Mouse (Mus musculus) bone marrow macrophage, adult 2 months (primary cell): ENCODE measurements around the gene Lsp1. TPM values are rescaled to one million over a fixed set of nuclear protein-coding genes. Genes with fewer than 3 reads are reported as not detected.

Experiments
- H3K27ac ChIP-seq: 2 replicates; pipeline ENCODE4 v1.5.1; 2012; ENCODE audit warnings: low read depth, low read length; ENCODE audit not compliant: insufficient read depth
- H3K4me1 ChIP-seq: 2 replicates; pipeline ENCODE4 v1.6.1; 2012; ENCODE audit warnings: low read length; ENCODE audit not compliant: control insufficient read depth, insufficient read depth
- H3K4me3 ChIP-seq: 2 replicates; pipeline ENCODE4 v1.5.1; 2012; ENCODE audit warnings: mild to moderate bottlenecking, low read length, moderate library complexity; ENCODE audit not compliant: insufficient read depth
- CTCF ChIP-seq: IDR thresholded peaks from 2 replicates; pipeline ENCODE4 v1.5.1; 2012; ENCODE audit warnings: low read depth, mild to moderate bottlenecking, low read length, moderate library complexity
- POLR2A ChIP-seq: IDR thresholded peaks from 2 replicates; pipeline ENCODE4 v1.6.1; 2012; ENCODE audit warnings: mild to moderate bottlenecking, low read depth, low read length, borderline replicate concordance
- polyA plus RNA-seq: library from polyadenylated mRNA; stranded (reverse); fragments of >200 nt; gene quantifications from 2 replicates; pipeline ENCODE4 v1.2.4, GENCODE M21; 2012; ENCODE audit not compliant: missing spikeins, insufficient read depth, insufficient read length

Gene Lsp1
- polyA plus RNA-seq, 1 experiment, result 327 TPM

DNA sequence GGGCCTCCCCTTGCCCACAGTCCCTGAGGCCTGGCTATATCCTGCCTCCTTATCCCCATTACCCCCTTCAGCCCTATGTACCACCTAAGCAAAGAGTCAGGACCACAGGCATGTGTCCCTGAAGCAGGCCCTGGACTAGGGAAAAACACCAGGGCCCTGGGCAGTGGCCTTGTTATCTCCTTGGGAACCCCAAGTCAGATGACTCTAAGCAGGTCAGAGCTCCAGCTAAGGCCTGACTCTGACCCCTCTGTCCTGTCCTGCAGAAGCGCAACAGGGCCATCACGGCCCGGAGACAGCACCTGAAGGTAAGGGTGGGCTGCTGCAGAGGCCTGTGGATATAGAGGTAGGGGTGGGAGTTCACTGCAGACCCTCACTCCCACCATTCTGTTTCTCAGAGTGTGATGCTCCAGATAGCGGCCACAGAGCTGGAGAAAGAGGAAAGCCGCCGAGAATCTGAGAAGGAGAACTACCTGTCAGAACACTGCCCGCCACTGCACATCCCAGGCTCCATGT, 17.6 kb upstream of the Lsp1 start:
- Histone ChIP-seq H3K4me1 (peaks cover 46% of the 10 kb centered on the region), H3K4me3 (peak overlapping the region; percentile 12; the same call in 1 of the 2 replicates), H3K27ac (peak overlapping the region; percentile 99)
- no peak for TF ChIP-seq POLR2A

DNA sequence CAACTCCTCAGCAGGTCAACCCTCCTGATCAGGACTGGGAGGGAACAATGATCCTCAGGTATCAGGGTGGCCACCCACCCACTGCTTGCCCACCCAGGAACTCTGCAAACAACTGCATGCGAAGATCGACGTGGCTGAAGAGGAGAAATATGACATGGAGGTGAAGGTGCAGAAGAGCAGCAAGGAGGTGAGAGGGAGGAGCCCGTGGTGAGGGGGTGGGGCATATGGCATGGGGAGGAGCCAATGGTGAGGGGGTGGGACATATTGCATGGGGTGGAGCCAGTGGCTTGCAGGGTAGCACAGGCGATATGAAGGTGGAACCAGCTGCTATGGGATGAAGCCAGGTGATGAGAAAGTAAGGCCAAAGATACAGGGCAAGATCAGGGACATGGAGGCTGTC, 17.1 kb upstream of the Lsp1 start:
- Histone ChIP-seq H3K27ac (peak overlapping the region; percentile 99), H3K4me1 (peaks cover 50% of the 10 kb centered on the region), H3K4me3 (no peak overlapping the region)
- TF ChIP-seq POLR2A, result no peak
- TF ChIP-seq CTCF, result no peak

GRCm38 (mm10) chr7:142444171-142444570, 16.4 kb upstream of the Lsp1 start:
- Histone ChIP-seq H3K27ac (peak overlapping the region; percentile 99), H3K4me1 (peaks cover 56% of the 10 kb centered on the region), H3K4me3 (no peak overlapping the region)
- no peak for TF ChIP-seq CTCF
- TF ChIP-seq POLR2A, result no peak

DNA sequence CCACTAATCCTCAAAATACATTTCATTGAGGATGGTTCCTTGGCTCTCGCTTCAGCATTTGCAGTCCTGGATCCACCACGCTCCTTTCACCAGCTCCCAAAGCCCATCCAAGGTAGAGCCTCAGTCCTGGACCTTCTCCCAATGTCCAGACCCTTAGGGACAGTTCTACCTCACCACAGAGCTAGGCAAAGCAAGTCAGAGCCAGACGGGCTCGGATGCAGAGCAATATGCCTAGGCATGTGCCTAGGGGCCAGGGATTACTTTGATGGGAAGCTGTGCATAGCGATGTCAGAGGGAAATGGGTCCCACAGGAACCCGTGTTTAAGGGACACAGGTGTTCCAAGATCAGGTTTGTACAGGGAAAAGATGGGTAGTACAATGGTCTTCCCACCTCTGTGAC, 15.3 kb upstream of the Lsp1 start:
- TF ChIP-seq CTCF (no peak), POLR2A (no peak)
- peaks cover 62% of the 10 kb centered on the region for H3K4me1 ChIP-seq
- no peak overlapping the region for H3K27ac ChIP-seq
- no peak overlapping the region for H3K4me3 ChIP-seq

- no peak for TF ChIP-seq CTCF
- no peak overlapping the region for H3K27ac ChIP-seq
- H3K4me1 ChIP-seq, result peaks cover 59% of the 10 kb centered on the region
- H3K4me3 ChIP-seq, result no peak overlapping the region
These were observed 14.3 kb upstream of the Lsp1 start for GRCm38 (mm10) chr7:142446264-142446663.

DNA sequence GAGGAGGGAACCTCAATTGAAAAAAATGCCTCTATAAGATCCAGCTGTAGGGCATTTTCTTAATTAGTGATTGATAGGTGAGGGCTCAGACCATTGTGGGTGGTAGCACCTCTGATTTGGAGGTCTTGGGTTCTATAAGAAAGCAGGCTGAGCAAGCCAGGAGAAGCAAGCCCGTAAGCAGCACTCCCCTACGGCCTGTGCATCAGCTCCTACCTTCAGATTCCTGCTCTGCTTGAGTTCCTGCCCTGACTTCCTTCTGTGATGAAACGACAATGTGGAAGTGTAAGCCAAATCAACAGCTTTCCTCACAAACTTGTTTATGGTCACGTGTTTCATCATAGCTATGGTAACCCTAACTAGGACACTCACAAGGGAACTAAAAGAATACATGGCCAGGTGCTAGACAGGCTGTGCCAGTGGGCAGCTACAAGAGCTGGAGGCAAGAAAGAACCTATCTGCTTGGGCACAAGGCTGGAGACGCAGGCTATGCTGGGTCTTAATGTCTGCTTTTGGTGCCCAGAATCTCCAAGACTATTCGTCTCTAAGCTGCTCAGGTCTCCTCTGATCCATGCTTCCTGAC, 11.5 kb upstream of the Lsp1 start:
- H3K4me3 ChIP-seq, result no peak overlapping the region

DNA sequence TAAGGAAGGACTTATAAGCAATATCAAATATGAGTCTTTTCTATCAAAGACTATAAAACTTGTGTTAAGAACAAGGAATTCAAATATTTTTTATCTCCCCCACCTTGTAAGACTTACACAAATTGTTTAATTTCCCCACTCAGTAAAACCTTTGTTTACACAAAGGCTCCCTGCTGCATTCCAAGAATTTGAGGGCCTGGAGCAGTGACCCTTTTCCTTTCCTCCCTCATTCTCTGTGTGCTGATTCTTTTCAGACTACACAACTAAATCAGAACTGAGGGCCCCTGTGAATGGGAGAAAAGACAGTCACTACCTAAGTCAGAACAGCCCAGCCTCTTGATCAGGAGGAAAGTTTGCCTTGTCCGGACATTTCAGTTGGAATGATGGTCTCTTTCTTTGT, 5.9 kb upstream of the Lsp1 start:
- Histone ChIP-seq H3K4me1 (peaks cover 33% of the 10 kb centered on the region), H3K4me3 (no peak overlapping the region), H3K27ac (no peak overlapping the region)
- TF ChIP-seq CTCF (no peak), POLR2A (no peak)

More for the DNA sequence above, 11.5 kb upstream of the Lsp1 start:
- TF ChIP-seq CTCF (no peak), POLR2A (no peak)
- Histone ChIP-seq H3K4me1 (peaks cover 36% of the 10 kb centered on the region), H3K27ac (peak overlapping the region; percentile 43)

- Histone ChIP-seq H3K4me3 (no peak overlapping the region), H3K27ac (no peak overlapping the region), H3K4me1 (peaks cover 38% of the 10 kb centered on the region)
- TF ChIP-seq CTCF, result no peak
- TF ChIP-seq POLR2A, result no peak
These were observed 5.4 kb upstream of the Lsp1 start for GRCm38 (mm10) chr7:142455251-142455650.

- H3K4me3 ChIP-seq, result no peak overlapping the region
- no peak for TF ChIP-seq CTCF
- peak overlapping the region; percentile 78 for H3K27ac ChIP-seq
- peaks cover 49% of the 10 kb centered on the region for H3K4me1 ChIP-seq
These were observed 3.8 kb upstream of the Lsp1 start for GRCm38 (mm10) chr7:142456806-142457205.

- TF ChIP-seq CTCF, result no peak
- no peak for TF ChIP-seq POLR2A
- Histone ChIP-seq H3K4me1 (peaks cover 54% of the 10 kb centered on the region), H3K4me3 (no peak overlapping the region), H3K27ac (peak overlapping the region; percentile 78)
These were observed 3.3 kb upstream of the Lsp1 start for GRCm38 (mm10) chr7:142457227-142457811.

DNA sequence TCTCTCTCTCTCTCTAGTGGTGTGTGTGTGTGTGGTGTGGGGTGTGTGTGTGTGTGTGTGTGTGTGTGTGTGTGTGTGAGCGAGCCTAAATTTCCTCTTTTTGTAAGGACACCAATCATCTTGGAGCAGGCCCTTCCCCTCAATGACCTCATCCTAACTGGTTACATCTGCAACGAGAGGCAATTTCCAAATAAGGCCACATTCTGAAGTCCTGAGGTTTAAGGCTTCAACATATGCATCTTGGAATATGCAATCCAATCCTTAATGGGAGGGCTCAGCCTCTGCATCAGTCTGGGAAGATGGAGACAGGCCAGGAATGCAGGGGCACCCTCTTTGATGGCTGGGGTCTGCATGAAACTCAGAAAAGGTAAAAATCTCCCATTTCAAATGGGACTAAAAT, 2.6 kb upstream of the Lsp1 start:
- Histone ChIP-seq H3K4me1 (peaks cover 61% of the 10 kb centered on the region), H3K4me3 (no peak overlapping the region), H3K27ac (peak overlapping the region; percentile 78)
- no peak for TF ChIP-seq CTCF
- TF ChIP-seq POLR2A, result no peak
